Mouse (Mus musculus): ENCODE measurements around the gene Zfp329. TPM values are rescaled to one million over a fixed set of nuclear protein-coding genes. Genes with fewer than 3 reads are reported as not detected.
"Not testable (repeated sequence)": the region's sequence is repeated elsewhere in the genome, so short reads cannot be mapped to it uniquely, and the experiment has no call there.

Zfp329 gene
- total RNA-seq (2021), result 10 to 100 TPM; 21.7 to 22.3 TPM
- long read RNA-seq, full-length matches to known transcripts, result 2 of 6 reads
- long read RNA-seq, partial matches to known transcripts, result 0 of 6 reads
- long read RNA-seq, other reads (novel, unspliced or antisense), result 4 of 6 reads

- peak; percentile 93 to 95 for DNase-seq (ENCODE audit: low spot score in 2 of 2)
Observed at GRCm38 (mm10) chr7:12818521-12819295, at the start of gene Zfp329. Gene Zfp329 (minus strand): TSS chr7:12818858.

- DNase-seq (ENCODE audit: low spot score in 2 of 2), result no peak
Observed at GRCm38 (mm10) chr7:12835779-12836178, 17.1 kb upstream of the Zfp329 start.

DNA sequence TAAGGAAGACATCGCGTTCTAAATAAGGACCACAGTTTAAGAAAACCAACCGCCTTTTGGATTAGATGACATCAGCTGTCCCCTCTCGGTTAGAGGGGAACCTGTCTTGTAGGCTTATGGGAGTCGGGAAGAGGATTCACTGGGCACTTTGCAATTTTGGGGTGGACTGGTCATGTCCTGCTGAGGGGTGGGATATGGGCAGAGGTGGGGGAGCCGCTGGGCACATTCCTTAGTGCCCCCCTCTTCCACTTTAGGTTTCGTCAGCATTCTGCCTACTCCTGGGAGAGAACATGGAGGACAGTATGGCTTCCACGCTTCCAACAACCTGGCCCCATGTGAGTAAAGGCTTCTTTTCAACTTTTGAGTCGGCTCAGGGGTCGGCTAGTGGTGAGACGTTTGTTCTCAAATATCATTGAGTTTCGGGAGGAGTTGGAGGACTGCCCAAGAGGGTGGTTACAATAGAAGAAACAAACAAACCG lies 16.6 kb upstream of the Zfp329 start:
- peak; percentile 21 to 39 for DNase-seq (ENCODE audit: low spot score in 2 of 2)

DNA sequence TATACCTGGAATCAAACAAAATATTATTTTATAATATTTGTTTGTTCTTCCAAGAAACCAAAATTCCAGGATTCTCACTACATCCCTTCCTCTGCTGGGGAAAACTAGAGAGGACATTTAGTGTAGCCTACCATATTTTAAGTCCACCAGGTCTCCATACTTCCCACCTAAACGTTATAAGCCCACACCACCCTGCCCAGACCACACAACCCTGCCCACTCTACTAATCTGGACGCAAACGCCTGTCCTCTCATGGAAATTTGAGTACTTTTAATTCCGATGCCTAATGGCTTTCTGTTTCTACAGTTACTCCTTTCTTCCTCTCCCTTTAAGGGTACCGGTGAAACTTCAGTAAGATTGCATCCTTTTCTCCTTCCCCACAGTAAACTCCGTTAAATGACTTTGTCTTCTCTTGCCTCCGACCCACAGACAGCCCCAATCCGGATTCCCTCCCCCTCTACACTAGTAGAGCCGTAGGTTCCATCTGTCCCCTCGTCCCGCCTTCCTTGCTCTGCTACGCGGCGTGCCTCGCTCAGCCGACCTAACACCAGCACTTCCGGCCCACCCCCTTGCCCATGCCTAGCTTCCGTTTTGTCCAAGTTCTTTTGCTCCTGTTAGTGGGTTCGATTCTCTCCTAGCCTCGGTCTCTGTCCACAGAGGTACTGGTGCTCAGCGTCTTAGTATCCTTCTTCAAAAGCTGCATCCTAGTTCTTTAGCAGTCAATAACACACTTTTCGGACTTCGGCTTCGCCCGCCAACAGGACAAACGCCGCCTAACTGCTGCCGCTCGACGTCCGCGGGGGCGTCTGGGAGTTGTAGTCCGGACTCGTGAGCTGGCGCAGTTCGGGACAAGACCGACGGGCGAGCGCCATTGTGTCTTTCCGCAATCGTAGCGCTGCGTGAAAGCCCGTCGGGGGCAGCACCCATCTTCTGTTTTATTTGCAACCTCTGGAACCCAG lies 15.8 kb upstream of the Zfp329 start, which contains the start of gene Zfp110:
TSS of gene Zfp110 (plus strand) at position 600 of the 959 bp plus-strand sequence.
- DNase-seq (ENCODE audit: low spot score in 2 of 2), result peak; percentile 81 to 86

- DNase-seq (ENCODE audit: low spot score in 2 of 2), result no peak
Observed at GRCm38 (mm10) chr7:12815566-12815965, 3.1 kb downstream of the Zfp329 start.

DNA sequence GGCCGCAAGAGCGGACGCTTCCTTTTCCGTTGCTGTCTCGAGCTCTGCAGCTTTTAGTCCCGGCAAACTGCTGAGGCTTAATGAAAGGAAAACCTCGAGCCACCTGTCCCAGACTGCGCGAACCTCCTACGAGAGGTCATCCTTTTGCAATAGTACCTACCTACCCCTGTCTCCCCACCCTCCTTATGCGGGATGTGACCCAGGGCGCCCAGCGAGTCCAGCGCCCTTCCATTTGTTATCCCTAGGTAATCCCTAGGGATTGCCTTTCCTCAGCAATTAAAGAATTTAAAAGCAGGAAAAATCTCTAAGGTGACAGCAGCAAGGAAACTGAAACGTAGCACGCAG lies 15.0 kb downstream of the Zfp329 start:
- DNase-seq (ENCODE audit: low spot score in 2 of 2), result no peak

- DNase-seq (ENCODE audit: low spot score in 2 of 2), result peak; percentile 73 to 80
Observed at GRCm38 (mm10) chr7:12802866-12803726, 15.6 kb downstream of the Zfp329 start, which contains the start of gene Zscan18. Gene Zscan18 (minus strand): TSS chr7:12803635.

- no peak for DNase-seq (ENCODE audit: low spot score in 2 of 2)
Observed at GRCm38 (mm10) chr7:12799554-12799953, 19.1 kb downstream of the Zfp329 start.

- no peak for DNase-seq (ENCODE audit: low spot score in 2 of 2)
Observed at GRCm38 (mm10) chr7:12797971-12798370, 20.7 kb downstream of the Zfp329 start.

GRCm38 (mm10) chr7:12792624-12793023 lies 26.0 kb downstream of the Zfp329 start:
- not testable (repeated sequence) for DNase-seq (ENCODE audit: low spot score in 2 of 2)

- DNase-seq (ENCODE audit: low spot score in 2 of 2), result no peak
Observed at GRCm38 (mm10) chr7:12788025-12788424, 30.6 kb downstream of the Zfp329 start.

- DNase-seq (ENCODE audit: low spot score in 2 of 2), result no peak
Observed at GRCm38 (mm10) chr7:12787333-12787732, 31.3 kb downstream of the Zfp329 start.

GRCm38 (mm10) chr7:12780151-12780830 lies 38.4 kb downstream of the Zfp329 start:
- DNase-seq (ENCODE audit: low spot score in 2 of 2), result peak; percentile 90 to 93

DNA sequence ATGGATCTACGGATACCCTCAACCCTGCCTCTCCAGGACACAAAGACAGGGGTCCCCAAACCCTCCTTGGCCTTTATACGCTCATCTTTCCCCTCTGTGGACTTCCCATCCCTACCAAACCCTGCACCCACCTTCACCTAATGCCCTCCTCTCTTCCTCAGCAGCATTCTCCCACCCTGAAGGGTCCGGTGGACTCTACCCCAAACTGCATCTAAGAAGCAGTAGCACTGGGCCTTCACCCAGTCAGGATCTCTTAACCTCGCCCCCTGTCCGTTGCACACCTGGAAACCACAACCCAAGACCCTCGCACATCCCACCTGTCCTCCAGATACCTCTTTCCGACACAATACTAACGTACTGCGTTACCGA lies 38.9 kb downstream of the Zfp329 start:
- no peak for DNase-seq (ENCODE audit: low spot score in 2 of 2)

- DNase-seq (ENCODE audit: low spot score in 2 of 2), result no peak
Observed at GRCm38 (mm10) chr7:12779141-12779540, 39.5 kb downstream of the Zfp329 start.

- peak; percentile 69 to 78 for DNase-seq (ENCODE audit: low spot score in 2 of 2)
Observed at GRCm38 (mm10) chr7:12774606-12775005, 44.1 kb downstream of the Zfp329 start.

DNA sequence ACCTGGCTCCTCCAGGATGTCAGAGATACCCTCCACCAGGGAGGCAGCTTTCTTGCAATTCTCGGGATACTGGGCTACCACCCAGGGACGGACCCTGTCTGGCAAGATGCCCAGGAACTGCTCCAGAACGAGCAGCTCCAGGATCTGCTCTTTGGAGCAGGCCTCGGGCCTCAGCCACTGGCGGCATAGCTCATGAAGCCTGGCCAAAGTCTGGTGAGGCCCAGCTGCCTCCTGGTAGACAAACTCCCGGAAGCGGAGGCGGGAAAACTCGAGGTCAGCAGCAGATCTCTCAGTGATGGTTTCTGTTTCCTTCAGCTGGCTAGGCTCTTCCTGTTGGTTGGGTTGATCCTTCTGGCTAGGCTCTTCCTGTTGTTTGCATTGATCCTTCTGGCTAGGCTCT lies 44.5 kb downstream of the Zfp329 start:
- peak; percentile 24 to 47 for DNase-seq (ENCODE audit: low spot score in 2 of 2)
